Mouse (Mus musculus) liver, embryonic 15.5 days (tissue): ENCODE results near the gene B3gnt2. TPM values are rescaled to one million over a fixed set of nuclear protein-coding genes. Genes with fewer than 3 reads are reported as not detected.

Source experiments
- ATAC-seq: fragments of 200-750 bp; cut with Nextera tagmentation; 2 replicates; pipeline ENCODE4 v1.8.0; 2017; ENCODE audit warnings: moderate number of reproducible peaks, mild to moderate bottlenecking, moderate library complexity; ENCODE audit not compliant: insufficient read depth
- H3K27ac ChIP-seq: fragments of 300-500 bp; sonication (generic); replicated peaks from 2 replicates; pipeline ENCODE4 v1.5.1; 2015; ENCODE audit warnings: mild to moderate bottlenecking, inconsistent platforms
- H3K27me3 ChIP-seq: fragments of 300-500 bp; sonication (generic); 2 replicates; pipeline ENCODE4 v1.6.1; 2015; ENCODE audit warnings: mild to moderate bottlenecking, inconsistent platforms
- H3K36me3 ChIP-seq: fragments of 300-500 bp; sonication (generic); replicated peaks from 2 replicates; pipeline ENCODE4 v1.6.1; 2015; ENCODE audit warnings: moderate library complexity, mild to moderate bottlenecking, inconsistent platforms
- H3K4me1 ChIP-seq: fragments of 300-500 bp; sonication (generic); replicated peaks from 2 replicates; pipeline ENCODE4 v1.6.1; 2015; ENCODE audit warnings: inconsistent platforms
- H3K4me2 ChIP-seq: fragments of 300-500 bp; sonication (generic); 2 replicates; pipeline ENCODE4 v1.6.1; 2015; ENCODE audit warnings: moderate library complexity, mild to moderate bottlenecking, inconsistent platforms
- H3K4me3 ChIP-seq: fragments of 300-500 bp; sonication (generic); replicated peaks from 2 replicates; pipeline ENCODE4 v1.5.1; 2015; ENCODE audit warnings: mild to moderate bottlenecking, inconsistent platforms
- H3K9ac ChIP-seq: fragments of 300-500 bp; sonication (generic); 2 replicates; pipeline ENCODE4 v1.6.1; 2015; ENCODE audit warnings: moderate library complexity, mild to moderate bottlenecking, inconsistent platforms
- H3K9me3 ChIP-seq: fragments of 300-500 bp; sonication (generic); replicated peaks from 2 replicates; pipeline ENCODE4 v1.6.1; 2016; ENCODE audit warnings: inconsistent platforms
- WGBS: fragments of 180-500 bp; shearing (Covaris S2); methylation state at CpG from one replicate; pipeline ENCODE4 v1.1.7; 2015; ENCODE audit warnings: mixed read lengths; ENCODE audit not compliant: insufficient replicate concordance; 5-methylcytosine and 5-hydroxymethylcytosine counted together
- polyA plus RNA-seq: library from polyadenylated mRNA; unstranded; fragments of >200 nt; fragmentation: Nextera tagmentation; extraction: Ambion mirVana; gene quantifications from 2 replicates; pipeline ENCODE4 v1.2.1, GENCODE M21; 2015

The B3gnt2 gene
- polyA plus RNA-seq, 1 experiment from 2014 or later, result 5.3 TPM

DNA sequence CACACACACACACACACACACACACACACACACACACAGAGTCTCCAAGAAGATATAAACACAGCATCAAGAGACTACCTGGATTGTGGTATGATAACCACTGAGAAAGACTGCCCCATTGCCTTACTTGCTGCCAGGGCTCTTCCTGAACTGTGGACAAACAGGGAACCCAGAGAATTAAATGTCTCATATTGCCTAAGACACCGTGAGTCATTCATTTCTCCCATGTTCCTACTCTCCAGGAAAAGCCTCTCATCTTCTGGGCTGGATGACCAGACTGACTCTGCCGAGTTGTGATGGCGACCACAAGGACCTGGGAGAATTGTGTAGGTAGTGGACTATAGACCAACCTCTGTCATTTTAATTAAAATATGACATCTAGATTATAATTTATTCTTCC lies 149.4 kb downstream of the B3gnt2 start:
- no peak overlapping the region for H3K9ac ChIP-seq
- H3K27ac ChIP-seq, result no peak overlapping the region
- WGBS, result 61% methylated on average over 3 of the region's 3 CpGs
- H3K4me1 ChIP-seq, result no peaks in the 10 kb centered on the region
- H3K9me3 ChIP-seq, result no peaks in the 10 kb centered on the region
- H3K4me3 ChIP-seq, result no peak overlapping the region
- no peaks in the 10 kb centered on the region for H3K36me3 ChIP-seq
- ATAC-seq, result no peak
- H3K4me2 ChIP-seq, result no peak overlapping the region
- H3K27me3 ChIP-seq, result no peaks in the 10 kb centered on the region

- no peaks in the 10 kb centered on the region for H3K9me3 ChIP-seq
- H3K36me3 ChIP-seq, result no peaks in the 10 kb centered on the region
- H3K4me3 ChIP-seq, result no peak overlapping the region
- no peaks in the 10 kb centered on the region for H3K4me1 ChIP-seq
- 80% methylated on average over 2 of the region's 2 CpGs for WGBS
- H3K27me3 ChIP-seq, result no peaks in the 10 kb centered on the region
- no peak overlapping the region for H3K4me2 ChIP-seq
- no peak overlapping the region for H3K27ac ChIP-seq
- no peak overlapping the region for H3K9ac ChIP-seq
- ATAC-seq, result no peak
Observed at GRCm38 (mm10) chr11:22710596-22710995, 150.2 kb downstream of the B3gnt2 start.

Other genes with a start within 250 kb of the B3gnt2 start
- 1.9 and 2.6 TPM in 2 replicates for gene Zrsr1, start 111.0 kb upstream of the B3gnt2 start, polyA plus RNA-seq
- gene Gm28048, start 121.1 kb upstream of the B3gnt2 start, polyA plus RNA-seq, result 8.9 and 9.2 TPM in 2 replicates
- 153 and 167 TPM in 2 replicates for gene Commd1, start 121.4 kb upstream of the B3gnt2 start, polyA plus RNA-seq
- gene Cct4, start 129.6 kb upstream of the B3gnt2 start, polyA plus RNA-seq, result 114 and 123 TPM in 2 replicates
- 0.59 and 1.4 TPM in 2 replicates for gene Fam161a, start 146.6 kb upstream of the B3gnt2 start, polyA plus RNA-seq